Mouse (Mus musculus) kidney, embryonic 16.5 days (tissue): ENCODE results near the gene Slc35f6. TPM values are rescaled to one million over a fixed set of nuclear protein-coding genes. Genes with fewer than 3 reads are reported as not detected.
A peak's percentile ranks its signal among the peaks of the same experiment; 100 is the strongest.

Experiments used
- ATAC-seq: fragments of 200-750 bp; cut with Nextera tagmentation; 2 replicates; pipeline ENCODE4 v1.8.0; 2017; ENCODE audit warnings: moderate TSS enrichment; ENCODE audit not compliant: low FRiP score, low TSS enrichment
- H3K27ac ChIP-seq: fragments of 300-500 bp; sonication (generic); 2 replicates; pipeline ENCODE4 v1.5.1; 2014; ENCODE audit warnings: low read length
- H3K27me3 ChIP-seq: fragments of 300-500 bp; sonication (generic); 2 replicates; pipeline ENCODE4 v1.6.1; 2014; ENCODE audit warnings: low read length, control low read depth, mixed read lengths; ENCODE audit not compliant: insufficient read depth
- H3K36me3 ChIP-seq: fragments of 300-500 bp; sonication (generic); 2 replicates; pipeline ENCODE4 v1.6.1; 2014; ENCODE audit warnings: low read length, control low read depth, mixed read lengths; ENCODE audit not compliant: insufficient read depth
- H3K4me1 ChIP-seq: fragments of 300-500 bp; sonication (generic); 2 replicates; pipeline ENCODE4 v1.6.1; 2014; ENCODE audit warnings: low read length, control low read depth, mixed read lengths; ENCODE audit not compliant: insufficient read depth
- H3K4me2 ChIP-seq: fragments of 300-500 bp; sonication (generic); replicated peaks from 2 replicates; pipeline ENCODE4 v1.6.1; 2014; ENCODE audit warnings: low read depth, low read length
- H3K4me3 ChIP-seq: fragments of 300-500 bp; sonication (generic); 2 replicates; pipeline ENCODE4 v1.5.1; 2014; ENCODE audit warnings: mild to moderate bottlenecking, low read length
- H3K9ac ChIP-seq: fragments of 300-500 bp; sonication (generic); replicated peaks from 2 replicates; pipeline ENCODE4 v1.6.1; 2014; ENCODE audit warnings: low read length
- H3K9me3 ChIP-seq: fragments of 300-500 bp; sonication (generic); 2 replicates; pipeline ENCODE4 v1.6.1; 2016; ENCODE audit warnings: low read length, control low read depth
- WGBS: fragments of 180-500 bp; shearing (Covaris S2); extraction: QIAGEN DNeasy Blood & Tissue Kit; methylation state at CpG from one replicate; pipeline ENCODE4 v1.1.7; 2014; 5-methylcytosine and 5-hydroxymethylcytosine counted together
- polyA plus RNA-seq: library from polyadenylated mRNA; unstranded; fragments of >200 nt; fragmentation: Nextera tagmentation; extraction: Ambion mirVana; gene quantifications from 2 replicates; pipeline ENCODE4 v1.2.1, GENCODE M21; 2015

The Slc35f6 gene
- polyA plus RNA-seq, 1 experiment from 2014 or later: 31.0 TPM

GRCm38 (mm10) chr5:30625379-30625778 lies 22.4 kb upstream of the Slc35f6 start:
- H3K9me3 ChIP-seq: no peaks in the 10 kb centered on the region

GRCm38 (mm10) chr5:30626331-30627105 lies 21.2 kb upstream of the Slc35f6 start:
- Histone ChIP-seq H3K4me2 (no peak overlapping the region), H3K27ac (no peak overlapping the region), H3K9ac (no peak overlapping the region), H3K27me3 (peaks cover 11% of the 10 kb centered on the region), H3K9me3 (no peaks in the 10 kb centered on the region), H3K36me3 (no peaks in the 10 kb centered on the region), H3K4me1 (peaks cover 14% of the 10 kb centered on the region), H3K4me3 (no peak overlapping the region)
- no peak for ATAC-seq
- 75% methylated on average over 8 of the region's 8 CpGs for WGBS

More at GRCm38 (mm10) chr5:30625379-30625778, 22.4 kb upstream of the Slc35f6 start:
- H3K36me3 ChIP-seq: no peaks in the 10 kb centered on the region
- H3K4me1 ChIP-seq: peaks cover 14% of the 10 kb centered on the region
- ATAC-seq: no peak
- WGBS: 74% methylated on average over 3 of the region's 3 CpGs
- no peak overlapping the region for H3K27ac ChIP-seq
- H3K4me3 ChIP-seq: no peak overlapping the region
- H3K9ac ChIP-seq: no peak overlapping the region
- H3K27me3 ChIP-seq: peaks cover 11% of the 10 kb centered on the region
- no peak overlapping the region for H3K4me2 ChIP-seq

GRCm38 (mm10) chr5:30628511-30628910 lies 19.2 kb upstream of the Slc35f6 start:
- Histone ChIP-seq H3K9ac (no peak overlapping the region), H3K4me1 (no peaks in the 10 kb centered on the region), H3K9me3 (no peaks in the 10 kb centered on the region), H3K4me3 (no peak overlapping the region), H3K4me2 (no peak overlapping the region), H3K27ac (no peak overlapping the region), H3K36me3 (no peaks in the 10 kb centered on the region), H3K27me3 (no peaks in the 10 kb centered on the region)
- no peak for ATAC-seq
- 74% methylated on average over 3 of the region's 3 CpGs for WGBS

- Histone ChIP-seq H3K9me3 (no peaks in the 10 kb centered on the region), H3K4me3 (no peak overlapping the region), H3K4me1 (no peaks in the 10 kb centered on the region), H3K27ac (no peak overlapping the region), H3K36me3 (no peaks in the 10 kb centered on the region), H3K4me2 (no peak overlapping the region), H3K27me3 (no peaks in the 10 kb centered on the region), H3K9ac (no peak overlapping the region)
- WGBS: 72% methylated on average over 6 of the region's 6 CpGs
- ATAC-seq: no peak
Observed at GRCm38 (mm10) chr5:30630401-30630800, 17.3 kb upstream of the Slc35f6 start.

GRCm38 (mm10) chr5:30632134-30632533 lies 15.6 kb upstream of the Slc35f6 start:
- H3K27me3 ChIP-seq: no peaks in the 10 kb centered on the region
- no peak for ATAC-seq
- no peaks in the 10 kb centered on the region for H3K36me3 ChIP-seq
- no peak overlapping the region for H3K4me3 ChIP-seq
- no peak overlapping the region for H3K4me2 ChIP-seq
- no peak overlapping the region for H3K9ac ChIP-seq
- 41% methylated on average over 1 of the region's 1 CpGs for WGBS
- no peaks in the 10 kb centered on the region for H3K9me3 ChIP-seq
- no peak overlapping the region for H3K27ac ChIP-seq
- H3K4me1 ChIP-seq: no peaks in the 10 kb centered on the region

- Histone ChIP-seq H3K4me1 (no peaks in the 10 kb centered on the region), H3K27ac (no peak overlapping the region), H3K36me3 (no peaks in the 10 kb centered on the region), H3K27me3 (no peaks in the 10 kb centered on the region), H3K4me3 (no peak overlapping the region), H3K9ac (no peak overlapping the region), H3K4me2 (no peak overlapping the region), H3K9me3 (no peaks in the 10 kb centered on the region)
- WGBS: 43% methylated on average over 7 of the region's 7 CpGs
- ATAC-seq: no peak
Observed at GRCm38 (mm10) chr5:30636994-30637393, 10.7 kb upstream of the Slc35f6 start.

GRCm38 (mm10) chr5:30638041-30638440 lies 9.7 kb upstream of the Slc35f6 start:
- WGBS: 2% methylated on average over 6 of the region's 6 CpGs
- no peak overlapping the region for H3K27ac ChIP-seq
- H3K27me3 ChIP-seq: no peaks in the 10 kb centered on the region
- no peaks in the 10 kb centered on the region for H3K36me3 ChIP-seq
- peak; percentile 63; the same call in 1 of the 2 replicates for ATAC-seq
- no peak overlapping the region for H3K9ac ChIP-seq
- no peaks in the 10 kb centered on the region for H3K4me1 ChIP-seq
- no peak overlapping the region for H3K4me3 ChIP-seq
- no peak overlapping the region for H3K4me2 ChIP-seq
- H3K9me3 ChIP-seq: no peaks in the 10 kb centered on the region

- H3K4me2 ChIP-seq: no peak overlapping the region
- 52% methylated on average over 5 of the region's 5 CpGs for WGBS
- H3K27me3 ChIP-seq: no peaks in the 10 kb centered on the region
- H3K4me1 ChIP-seq: peaks cover 9% of the 10 kb centered on the region
- ATAC-seq: no peak
- no peak overlapping the region for H3K9ac ChIP-seq
- no peaks in the 10 kb centered on the region for H3K9me3 ChIP-seq
- H3K27ac ChIP-seq: no peak overlapping the region
- H3K4me3 ChIP-seq: no peak overlapping the region
- no peaks in the 10 kb centered on the region for H3K36me3 ChIP-seq
Observed at GRCm38 (mm10) chr5:30643477-30644179, 4.1 kb upstream of the Slc35f6 start.

- Histone ChIP-seq H3K9ac (no peak overlapping the region), H3K4me1 (peaks cover 13% of the 10 kb centered on the region), H3K27ac (no peak overlapping the region), H3K4me2 (no peak overlapping the region), H3K4me3 (no peak overlapping the region), H3K27me3 (no peaks in the 10 kb centered on the region), H3K9me3 (no peaks in the 10 kb centered on the region), H3K36me3 (no peaks in the 10 kb centered on the region)
- WGBS: 62% methylated on average over 2 of the region's 2 CpGs
- ATAC-seq: no peak
Observed at GRCm38 (mm10) chr5:30646036-30646435, 1.7 kb upstream of the Slc35f6 start.

GRCm38 (mm10) chr5:30647396-30647795 lies 337 bp upstream of the Slc35f6 start:
- Histone ChIP-seq H3K4me3 (peak overlapping the region; percentile 88), H3K9ac (peak overlapping the region; percentile 80), H3K27ac (peak overlapping the region; percentile 51; the same call in 1 of the 2 replicates), H3K9me3 (no peaks in the 10 kb centered on the region), H3K4me1 (peaks cover 13% of the 10 kb centered on the region), H3K4me2 (peak overlapping the region; percentile 90), H3K36me3 (0 out of 2 replicates have a peak, but pooled peaks cover 3% of the 10 kb centered on the region), H3K27me3 (no peaks in the 10 kb centered on the region)
- no peak for ATAC-seq
- 17% methylated on average over 9 of the region's 9 CpGs for WGBS
